Mouse (Mus musculus) CH12F3 (cell line): ENCODE measurements around the gene Rpp14.
"Not testable (repeated sequence)": the region's sequence is repeated elsewhere in the genome, so short reads cannot be mapped to it uniquely, and the experiment has no call there.

Source experiments
- in situ Hi-C: fragments of 300-500 bp; cut with MboI; formaldehyde crosslinking; loops from 2 replicates; pipeline ENCODE4 v1.14.3; 2020; ENCODE audit warnings: low sequenced_read_pairs

Gene Rpp14

DNA sequence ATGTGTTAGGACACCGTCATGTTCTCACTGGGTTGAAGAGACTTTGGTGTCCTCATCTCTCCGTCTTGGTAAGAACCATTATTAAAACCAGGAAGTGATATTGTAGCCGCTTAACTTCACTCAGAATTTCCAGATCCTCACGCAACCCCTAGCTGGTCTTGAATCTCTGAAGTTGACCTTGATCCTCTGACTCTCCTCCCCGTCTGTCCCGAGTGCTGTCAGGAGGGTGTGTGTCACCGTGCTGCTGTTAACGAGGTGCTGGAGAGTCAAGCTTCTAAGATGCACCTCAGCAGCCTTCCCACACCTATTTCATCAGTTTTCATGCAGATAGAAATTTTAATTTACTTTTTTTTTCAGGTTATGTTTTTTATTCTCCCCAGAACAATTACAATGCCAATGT lies 31.9 kb downstream of the Rpp14 start:
- in situ Hi-C loops, result no loop called here

GRCm38 (mm10) chr14:8113616-8114015 lies 33.4 kb downstream of the Rpp14 start:
- in situ Hi-C loops, result no loop called here

GRCm38 (mm10) chr14:8114306-8114705 lies 34.1 kb downstream of the Rpp14 start:
- in situ Hi-C loops, result no loop called here

- in situ Hi-C loops, result no loop called here
Observed at GRCm38 (mm10) chr14:8114756-8115155, 34.6 kb downstream of the Rpp14 start.

- in situ Hi-C loops, result no loop called here
Observed at GRCm38 (mm10) chr14:8115772-8116171, 35.6 kb downstream of the Rpp14 start.

DNA sequence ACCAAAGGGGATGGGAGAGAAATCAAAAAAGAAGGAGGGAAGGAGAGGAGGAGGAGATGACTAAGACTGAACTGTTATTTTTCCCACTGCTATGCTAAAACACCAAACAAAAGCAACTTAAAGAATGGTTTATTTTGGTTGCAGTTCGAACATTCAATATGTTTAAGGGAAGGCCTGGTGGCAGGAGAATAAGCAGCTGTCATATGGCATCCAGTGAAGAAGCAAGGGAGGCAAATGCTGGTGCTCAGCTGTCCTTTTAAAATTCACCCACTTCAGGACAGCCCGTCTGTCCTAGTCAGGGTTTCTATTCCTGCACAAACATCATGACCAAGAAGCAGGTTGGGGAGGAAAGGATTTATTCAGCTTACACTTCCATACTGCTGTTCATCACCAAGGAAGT lies 37.2 kb downstream of the Rpp14 start:
- in situ Hi-C loops, result no loop called here

DNA sequence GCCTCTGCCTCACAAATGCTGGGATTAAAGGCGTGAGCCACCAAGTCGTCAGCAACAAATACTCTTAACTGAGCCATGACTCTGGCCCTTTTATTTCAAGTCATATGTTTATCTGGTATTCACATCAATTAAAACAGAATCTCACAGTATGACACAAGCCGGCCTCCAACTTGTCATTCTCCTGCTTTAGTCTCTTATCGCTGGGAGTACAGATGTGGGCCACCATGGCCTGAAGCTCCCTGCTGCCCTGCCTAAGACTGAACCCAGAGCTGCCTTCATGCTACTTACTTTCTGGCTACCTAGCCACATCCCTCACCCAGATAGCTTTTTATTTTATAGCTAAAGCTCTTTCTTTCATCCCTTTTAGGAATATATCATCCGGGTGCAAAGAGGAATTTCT lies 39.3 kb downstream of the Rpp14 start:
- in situ Hi-C loops, result no loop called here

GRCm38 (mm10) chr14:8119904-8120303 lies 39.7 kb downstream of the Rpp14 start:
- in situ Hi-C loops, result no loop called here

- in situ Hi-C loops, result no loop called here
Observed at GRCm38 (mm10) chr14:8123141-8123540, 43.0 kb downstream of the Rpp14 start.

- in situ Hi-C loops, result not testable (repeated sequence)
Observed at GRCm38 (mm10) chr14:8123611-8124010, 43.4 kb downstream of the Rpp14 start.

DNA sequence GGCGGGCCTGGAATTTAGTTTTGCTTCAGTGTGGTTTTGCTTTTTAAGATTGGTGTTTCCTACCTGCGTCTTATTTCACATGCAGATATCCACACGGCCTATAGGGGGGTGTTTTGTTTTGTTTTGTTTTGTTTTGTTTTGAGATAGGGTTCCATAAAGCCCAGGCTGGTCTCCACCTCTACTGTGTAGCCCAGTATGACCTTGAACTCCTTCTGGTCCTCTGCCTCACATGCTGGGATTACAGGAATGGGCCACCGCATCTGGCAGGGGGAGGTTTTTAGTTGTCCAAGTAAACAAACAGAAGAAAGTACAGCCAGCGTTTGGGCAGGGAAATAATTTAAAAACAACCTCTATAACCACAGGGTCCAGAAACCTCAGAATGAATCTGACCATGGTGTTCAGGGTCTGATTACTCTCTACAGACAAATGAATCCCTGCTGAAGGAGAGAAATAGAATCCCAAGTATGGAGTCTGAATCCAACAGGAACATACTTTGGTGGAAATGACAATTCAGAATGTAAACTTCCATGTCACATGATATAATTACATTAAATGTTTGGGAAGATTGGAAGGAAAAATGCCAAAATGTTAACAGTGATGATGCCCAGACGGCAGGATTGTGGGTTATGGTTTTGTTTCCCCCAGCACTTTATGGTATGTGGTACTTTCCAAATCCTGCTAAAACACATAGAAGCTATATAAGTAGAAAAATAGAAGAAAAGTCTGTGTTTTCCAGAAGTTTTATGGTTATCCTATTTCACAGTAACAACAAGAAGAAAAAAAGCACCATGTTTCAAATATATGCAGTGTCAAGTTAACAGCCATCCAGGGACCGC lies 44.1 kb downstream of the Rpp14 start:
- in situ Hi-C loops, result no loop called here

GRCm38 (mm10) chr14:8127971-8128370 lies 47.8 kb downstream of the Rpp14 start:
- in situ Hi-C loops, result no loop called here

GRCm38 (mm10) chr14:8132789-8133188 lies 52.6 kb downstream of the Rpp14 start:
- in situ Hi-C loops, result no loop called here

- in situ Hi-C loops, result no loop called here
Observed at GRCm38 (mm10) chr14:8134234-8134633, 54.1 kb downstream of the Rpp14 start.

- in situ Hi-C loops, result no loop called here
Observed at GRCm38 (mm10) chr14:8135130-8135529, 55.0 kb downstream of the Rpp14 start.

GRCm38 (mm10) chr14:8139724-8140710 lies 59.9 kb downstream of the Rpp14 start:
- in situ Hi-C loops, result loop anchor here (5.0 kb wide), 1 partner anchor 38 kb away; no protein-coding TSS in a partner anchor

DNA sequence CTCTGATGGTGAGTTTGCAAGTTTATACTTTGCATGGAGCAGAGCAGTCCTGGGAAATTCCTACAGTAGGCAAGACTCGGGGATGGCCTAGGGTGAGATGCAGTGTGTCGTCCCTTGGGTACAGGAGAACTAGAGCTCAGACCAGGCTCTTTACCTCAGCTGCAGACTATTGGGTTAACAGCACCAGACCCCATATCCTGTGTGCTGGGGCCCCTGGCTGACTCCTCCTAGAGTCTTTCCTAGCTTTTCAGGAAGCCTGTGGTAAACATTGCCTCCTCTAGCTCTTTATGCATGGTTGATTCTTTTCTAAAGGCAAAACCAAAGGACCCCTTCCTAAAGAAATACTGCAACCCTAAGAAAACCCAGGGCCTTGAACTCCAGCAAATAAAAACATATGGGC lies 61.0 kb downstream of the Rpp14 start:
- in situ Hi-C loops, result loop anchor here (5.0 kb wide), 1 partner anchor 39 kb away; no protein-coding TSS in a partner anchor
